Mouse (Mus musculus) lung, postnatal 0 days (tissue): ENCODE measurements at regions not wholly inside any gene's neighbourhood (a gene's known extent, or its start where the extent isn't known, plus 50 kb on each side); places are given as distances from the start of the nearest gene placed in this dataset.

Experiments
- CTCF ChIP-seq: IDR thresholded peaks from 2 replicates; pipeline ENCODE4 v1.5.1; 2016; ENCODE audit warnings: antibody characterized with exemption, mild to moderate bottlenecking
- EP300 ChIP-seq: IDR thresholded peaks from 2 replicates; pipeline ENCODE4 v1.6.1; 2016; ENCODE audit warnings: antibody characterized with exemption, mild to moderate bottlenecking, control low read depth

DNA sequence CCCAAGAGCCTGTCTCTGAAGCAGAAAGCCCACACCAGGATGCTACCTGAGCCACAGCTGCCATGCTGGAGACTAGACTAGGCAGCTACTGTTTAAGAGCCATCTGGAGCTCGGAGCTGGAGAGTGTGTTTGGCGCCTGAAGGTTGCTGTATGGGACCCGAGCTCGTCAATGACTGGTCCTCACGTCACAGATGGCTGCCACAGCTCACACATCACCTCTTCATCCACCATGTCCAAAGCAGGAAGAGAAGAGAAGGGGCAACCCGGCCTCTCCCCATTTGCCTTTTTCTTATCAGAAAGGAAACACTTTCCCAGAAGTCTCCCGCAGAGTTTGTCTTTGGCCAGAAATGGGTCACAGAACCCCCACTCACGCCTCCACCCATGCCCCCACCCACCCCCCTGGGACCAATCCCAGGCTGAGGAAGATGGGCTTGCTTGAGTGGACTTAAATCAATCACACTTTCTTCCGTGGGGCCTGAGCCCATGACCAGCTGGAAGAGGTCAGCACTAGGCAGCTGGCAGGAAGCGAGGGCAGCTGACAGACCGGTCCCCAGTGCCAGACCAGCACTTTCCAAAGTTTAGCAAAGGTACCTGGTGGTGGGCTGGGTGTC lies 53.5 kb upstream of the Ptpn1 start:
- no peak for TF ChIP-seq CTCF
- TF ChIP-seq EP300 = peak; percentile 81
